Mouse (Mus musculus) R1 (cell line): ENCODE measurements around the gene Mrps6.
"Not testable (repeated sequence)": the region's sequence is repeated elsewhere in the genome, so short reads cannot be mapped to it uniquely, and the experiment has no call there.

Source experiments
- DNase-seq: peaks from one replicate; pipeline ENCODE4 v3.0.0-alpha.2; 2018; ENCODE audit warnings: low read depth, low spot score

Mrps6 gene

GRCm38 (mm10) chr16:92062832-92063231 is 4.8 kb downstream of the Mrps6 start:
- no peak for DNase-seq

- DNase-seq = no peak
These were observed 6.7 kb downstream of the Mrps6 start for GRCm38 (mm10) chr16:92064801-92065200.

DNA sequence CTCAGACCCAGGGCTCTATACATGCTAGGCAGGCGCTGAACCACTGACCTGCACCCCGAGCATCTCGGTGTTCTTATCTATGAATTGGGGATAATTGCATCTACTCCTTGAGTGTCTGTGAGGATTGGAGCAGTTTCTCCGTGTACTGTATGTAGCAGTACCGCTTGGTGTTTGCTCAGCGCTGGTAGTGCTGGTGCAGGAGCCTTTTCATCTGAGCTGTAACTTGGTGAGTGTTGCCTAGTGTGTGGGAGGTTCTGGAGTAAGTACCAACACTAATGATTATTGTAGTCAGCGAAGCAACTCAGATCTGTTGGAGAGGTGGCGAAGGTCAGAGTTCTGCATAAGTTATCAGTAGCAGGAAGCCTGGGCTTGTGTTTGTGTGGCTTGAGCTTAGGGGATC is 12.3 kb downstream of the Mrps6 start:
- no peak for DNase-seq

GRCm38 (mm10) chr16:92076797-92077196 is 18.7 kb downstream of the Mrps6 start:
- no peak for DNase-seq

GRCm38 (mm10) chr16:92083771-92084453 is 25.8 kb downstream of the Mrps6 start:
- no peak for DNase-seq

DNA sequence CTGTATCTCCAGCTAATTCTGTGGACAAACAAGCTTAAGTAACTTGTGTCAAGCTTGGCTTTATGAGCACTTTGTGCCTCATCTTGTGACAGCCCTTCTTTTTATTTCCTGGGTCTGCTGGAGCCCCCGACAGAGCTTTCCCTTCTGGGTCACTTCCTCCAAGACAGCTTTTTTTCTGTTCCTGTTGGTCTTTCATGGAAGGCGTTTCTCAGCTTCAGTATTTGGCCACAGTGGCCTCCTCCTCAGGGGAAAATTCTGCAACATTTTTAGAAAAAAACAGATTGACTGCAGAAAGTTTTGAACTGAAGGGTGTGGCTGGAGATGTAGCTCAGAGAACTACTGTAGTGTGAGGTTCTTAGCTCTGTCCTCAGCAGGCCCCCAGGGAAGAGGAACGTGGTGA is 31.2 kb downstream of the Mrps6 start:
- DNase-seq = no peak

- DNase-seq = no peak
These were observed 33.8 kb downstream of the Mrps6 start for GRCm38 (mm10) chr16:92091876-92092275.

- DNase-seq = no peak
These were observed 40.4 kb downstream of the Mrps6 start for GRCm38 (mm10) chr16:92098351-92099051.

DNA sequence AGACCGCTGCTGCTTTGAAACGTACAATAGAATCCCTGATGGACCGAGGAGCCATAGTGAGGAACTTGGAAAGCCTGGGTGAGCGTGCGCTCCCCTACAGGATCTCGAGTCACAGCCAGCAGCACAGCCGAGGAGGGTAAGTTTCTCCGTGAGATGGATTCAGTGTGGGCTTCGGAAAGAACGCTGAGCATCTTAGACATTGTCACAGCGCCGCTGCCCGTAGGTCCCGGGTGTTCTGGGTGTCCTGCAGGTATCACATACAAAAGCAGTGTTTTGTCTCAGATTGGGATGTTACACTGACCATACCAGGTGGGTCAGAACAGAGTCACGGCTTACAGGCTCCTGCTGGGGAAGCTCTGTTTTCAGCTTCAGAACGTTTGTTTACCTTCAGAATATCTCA is 41.5 kb downstream of the Mrps6 start:
- no peak for DNase-seq

- no peak for DNase-seq
These were observed 42.0 kb downstream of the Mrps6 start for GRCm38 (mm10) chr16:92100111-92100510.

DNA sequence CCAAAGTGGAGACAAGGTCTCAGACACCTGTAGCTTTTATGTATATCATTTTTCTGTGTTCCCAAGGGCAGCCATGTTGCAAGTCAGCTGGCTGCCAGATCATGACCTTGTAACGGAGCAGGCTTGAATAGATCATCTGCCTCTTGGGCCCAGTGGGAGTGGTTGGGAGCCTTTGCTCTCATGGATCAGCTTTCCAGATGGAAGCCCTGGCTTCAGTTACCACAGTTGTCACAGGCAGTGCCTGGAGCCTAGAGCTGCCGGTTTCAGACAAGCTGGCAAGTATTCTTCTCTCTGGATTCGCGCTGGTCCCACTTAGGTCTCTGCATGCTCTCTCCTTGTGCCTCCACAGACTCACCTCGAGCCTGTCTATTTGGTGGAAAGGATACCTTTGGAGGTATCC is 44.0 kb downstream of the Mrps6 start:
- no peak for DNase-seq

- not testable (repeated sequence) for DNase-seq
These were observed 44.9 kb downstream of the Mrps6 start for GRCm38 (mm10) chr16:92102931-92103330.

GRCm38 (mm10) chr16:92103572-92104331 is 45.7 kb downstream of the Mrps6 start:
- peak; percentile 93 for DNase-seq

GRCm38 (mm10) chr16:92104332-92104590 is 46.2 kb downstream of the Mrps6 start:
- no peak for DNase-seq

GRCm38 (mm10) chr16:92104951-92105350 is 46.9 kb downstream of the Mrps6 start:
- DNase-seq = no peak

GRCm38 (mm10) chr16:92105631-92106030 is 47.6 kb downstream of the Mrps6 start:
- DNase-seq = peak; percentile 50

DNA sequence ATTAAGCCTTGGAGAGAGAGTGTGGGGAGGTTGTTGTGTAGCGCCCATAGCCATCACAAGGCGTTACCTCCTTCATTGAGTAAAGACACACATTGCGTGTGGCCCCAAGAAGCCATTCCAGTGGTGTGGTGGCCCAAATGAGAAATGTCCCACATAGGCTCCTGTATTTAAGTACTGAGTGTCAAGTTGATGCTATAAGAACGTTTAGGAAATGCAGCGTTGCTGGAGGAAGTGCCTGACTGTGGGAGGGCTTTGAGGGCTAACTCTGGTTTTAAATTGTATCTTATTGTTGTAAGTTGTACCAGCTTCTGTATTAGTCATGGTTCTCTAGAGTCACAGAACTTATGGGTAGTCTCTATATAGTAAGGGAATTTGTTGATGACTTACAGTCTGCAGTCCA is 49.3 kb downstream of the Mrps6 start:
- DNase-seq = no peak

DNA sequence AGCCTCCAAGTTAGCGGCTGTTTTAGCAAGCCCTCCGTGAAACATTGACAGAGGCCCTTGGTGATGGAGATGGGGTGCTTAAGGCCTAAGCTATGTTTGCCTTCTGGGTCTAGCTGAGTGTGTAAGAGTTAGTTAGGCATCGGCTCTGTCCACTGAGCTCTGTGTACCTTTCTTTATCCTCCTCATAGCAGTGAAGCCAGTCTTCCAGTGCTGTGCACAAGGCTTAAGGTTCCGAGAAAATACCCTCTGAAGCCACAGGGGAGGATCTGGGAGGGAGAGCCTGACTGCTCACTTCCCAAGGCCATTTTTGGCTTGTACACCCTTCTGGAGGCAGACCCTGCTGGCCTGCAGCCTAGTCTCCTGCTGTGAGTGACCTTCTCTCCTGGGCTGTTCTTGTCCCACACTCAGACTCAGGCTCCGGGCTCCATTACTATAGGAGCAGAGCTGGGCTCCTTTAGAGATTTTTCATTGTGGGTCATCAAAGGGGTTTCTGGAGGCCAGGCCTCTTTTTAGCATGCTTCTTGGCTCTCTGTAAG is 56.7 kb downstream of the Mrps6 start:
- no peak for DNase-seq

DNA sequence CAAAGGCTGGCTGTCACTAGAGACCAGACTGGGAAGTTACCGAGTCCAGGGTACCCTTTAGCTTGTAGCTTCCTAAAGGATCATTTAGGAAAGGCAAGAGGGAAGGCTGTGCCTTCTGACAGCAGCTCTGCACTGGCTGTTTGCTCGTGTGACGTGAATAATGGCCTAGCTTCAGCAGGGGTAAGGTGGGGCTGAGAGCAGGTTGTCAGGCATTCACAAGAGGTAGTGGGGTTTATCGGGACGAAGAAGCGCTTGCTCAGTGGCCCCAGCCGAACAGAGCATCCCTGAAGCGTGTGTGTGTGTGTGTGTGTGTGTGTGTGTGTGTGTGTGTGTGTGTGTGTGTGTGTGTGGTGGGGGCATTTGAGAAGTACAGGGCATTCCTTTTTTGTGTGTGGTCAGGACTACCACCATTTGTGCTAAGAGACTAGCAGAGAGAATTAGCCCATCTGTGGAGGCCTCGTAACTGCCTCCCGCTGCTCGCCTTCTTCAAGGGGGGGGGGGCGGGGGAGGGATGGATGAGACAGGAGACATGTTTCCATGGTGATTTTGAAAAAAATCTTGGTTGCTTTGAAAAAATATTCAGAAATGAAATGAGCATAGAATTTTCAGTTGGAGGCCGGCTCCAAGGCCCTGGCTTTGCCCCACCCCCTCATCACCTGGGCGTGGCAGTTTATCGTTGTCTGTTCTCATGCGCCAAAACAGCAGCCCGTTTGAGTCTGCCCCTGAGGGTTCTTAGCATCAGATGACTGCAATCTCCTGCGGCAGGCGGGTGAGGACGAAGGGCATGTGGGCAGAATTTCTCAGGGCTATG is 57.7 kb downstream of the Mrps6 start:
- peak; percentile 52 for DNase-seq

DNA sequence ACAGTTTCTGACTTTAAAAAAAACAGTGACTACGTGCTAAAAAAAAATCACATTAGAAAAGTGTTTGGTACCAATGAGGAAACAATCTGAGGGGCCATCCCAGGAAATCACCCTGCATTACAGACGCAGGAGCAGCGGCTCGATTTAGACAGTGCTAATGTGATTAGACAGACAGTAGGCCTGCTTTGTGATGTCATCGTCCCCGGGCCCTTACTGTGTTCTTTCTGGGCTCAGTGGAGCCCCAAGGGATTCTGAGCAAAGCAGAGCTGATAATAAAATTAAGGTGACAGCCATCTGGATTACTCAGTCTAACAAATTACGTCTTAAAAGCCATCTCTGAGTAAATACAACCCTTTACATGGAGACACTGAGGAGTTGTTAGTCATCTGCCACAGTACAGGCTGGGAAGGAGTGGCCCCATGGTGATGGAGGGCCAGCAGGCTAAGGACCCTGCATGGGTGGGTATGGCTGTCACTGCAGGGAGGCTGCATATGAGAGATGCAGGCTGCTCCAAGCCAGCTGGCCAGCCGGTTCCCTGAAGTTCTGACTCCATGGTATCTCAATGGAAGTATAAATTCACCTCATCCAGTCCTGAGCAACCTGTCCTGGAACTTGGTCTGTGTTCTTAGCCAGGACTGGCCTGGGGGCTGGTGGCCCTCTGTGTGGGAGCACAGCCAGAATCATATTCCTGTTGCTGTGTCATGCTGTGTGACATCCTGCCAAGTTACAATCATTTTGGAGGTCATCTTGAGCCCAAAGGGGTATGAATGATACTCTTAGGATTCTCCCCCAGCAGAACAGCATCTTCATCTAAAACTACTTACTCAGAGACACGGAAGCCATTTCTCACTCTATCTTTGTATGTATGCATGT is 59.5 kb downstream of the Mrps6 start:
- DNase-seq = no peak

- DNase-seq = peak; percentile 38
These were observed 61.0 kb downstream of the Mrps6 start for GRCm38 (mm10) chr16:92119013-92119515.
